Mouse (Mus musculus): ENCODE results near the gene Snx9.

- TF ChIP-seq CTCF (IDR thresholded peaks at IDR 0.05; ENCODE audit: borderline replicate concordance, extremely low read depth, insufficient read depth, insufficient read length) (no peak), POLR2A (IDR thresholded peaks at IDR 0.05; ENCODE audit: borderline replicate concordance, extremely low read depth, insufficient read depth, insufficient read length, poor library complexity, severe bottlenecking) (no peak)
These were observed 117.1 kb downstream of the Snx9 start for GRCm38 (mm10) chr17:5958229-5958628.

All from brain, embryonic 14.5 days (tissue).